Mouse (Mus musculus): ENCODE measurements at regions not wholly inside any gene's neighbourhood (a gene's known extent, or its start where the extent isn't known, plus 50 kb on each side); places are given as distances from the start of the nearest gene placed in this dataset.

DNA sequence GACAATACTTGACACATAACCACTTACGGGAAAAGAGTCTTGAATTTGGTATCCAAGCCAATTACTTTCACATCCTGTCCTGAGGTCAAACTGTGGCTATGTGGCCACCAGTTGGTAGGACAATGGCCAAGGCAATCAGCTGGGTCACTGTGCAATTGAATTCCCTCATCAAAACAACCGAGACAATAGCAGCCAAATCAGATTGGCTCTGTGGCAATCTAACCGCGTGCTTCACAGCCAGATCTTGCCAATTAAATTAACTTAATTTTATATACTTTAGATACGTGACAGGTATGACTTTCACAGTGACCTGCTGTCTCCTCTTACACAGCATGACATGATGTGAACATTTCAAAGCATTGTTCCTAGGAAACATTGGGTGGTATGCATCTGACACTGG, 74.5 kb upstream of the Osmr start:
- TF ChIP-seq CTCF (IDR thresholded peaks at IDR 0.05; ENCODE audit: low read depth) (no peak), EP300 (IDR thresholded peaks at IDR 0.05; ENCODE audit: low read depth) (no peak)

All from heart, postnatal 0 days (tissue).